Mouse (Mus musculus): ENCODE results near the gene Etv3.

Etv3 gene

GRCm38 (mm10) chr3:87560156-87560555 lies 34.9 kb downstream of the Etv3 start:
- no peak for DNase-seq

DNA sequence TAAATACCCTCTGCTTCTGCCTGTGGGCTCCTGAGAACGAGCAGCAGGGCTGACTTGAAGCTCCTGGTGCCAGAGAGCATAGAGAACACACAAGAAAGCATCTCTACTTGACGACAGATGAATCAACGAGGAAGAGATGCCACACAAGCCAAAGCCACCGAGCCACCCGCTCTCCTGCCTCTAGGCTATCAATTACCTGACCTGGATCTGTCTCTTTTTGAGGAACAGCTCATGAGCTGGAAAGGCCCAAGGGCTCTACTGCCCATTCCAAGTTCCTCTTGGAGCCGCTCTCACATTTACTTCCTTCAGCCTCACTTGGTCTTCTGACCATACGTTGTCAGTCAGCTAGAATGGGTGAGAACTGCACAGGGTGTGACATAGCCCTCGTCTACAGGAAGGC lies 36.2 kb downstream of the Etv3 start:
- no peak for DNase-seq

DNA sequence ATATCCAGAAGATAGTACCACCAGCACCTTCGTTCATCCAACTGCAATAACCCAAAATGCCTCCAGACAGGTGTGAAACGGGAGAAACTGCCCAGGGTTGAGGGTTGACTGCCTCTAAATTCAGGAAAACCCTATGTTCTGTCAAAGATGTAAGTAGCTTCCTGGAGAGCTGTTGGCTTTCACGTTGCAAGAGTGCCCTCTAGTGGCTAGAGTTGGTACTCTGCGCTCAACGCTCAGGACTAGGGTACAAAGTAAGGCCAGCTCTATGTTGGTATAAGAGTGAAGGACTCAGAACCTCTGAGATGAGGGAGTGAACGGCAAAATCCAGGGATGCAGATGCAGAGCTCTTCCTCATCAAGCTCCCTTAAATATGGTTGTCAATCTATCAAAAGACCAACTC lies 37.2 kb downstream of the Etv3 start:
- peak; percentile 79 to 83 for DNase-seq

DNA sequence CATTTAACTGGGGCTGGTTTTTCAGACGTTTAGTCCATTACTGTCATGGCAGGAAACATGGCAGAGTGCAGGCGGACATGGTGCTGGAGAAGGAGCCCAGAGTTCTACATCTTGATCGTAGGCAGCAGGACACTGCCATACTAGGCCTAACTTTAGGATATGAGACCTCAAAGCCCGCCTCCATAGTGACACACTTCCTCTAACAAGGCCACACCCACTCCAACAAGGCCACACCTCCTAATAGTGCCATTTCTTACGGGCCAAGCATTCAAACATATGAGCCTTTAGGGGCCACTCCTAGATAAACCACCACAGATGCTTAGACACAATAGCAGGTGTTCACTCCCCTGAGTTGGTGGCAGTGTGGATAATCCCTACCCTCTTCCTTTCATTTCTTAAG lies 38.3 kb downstream of the Etv3 start:
- no peak for DNase-seq

DNA sequence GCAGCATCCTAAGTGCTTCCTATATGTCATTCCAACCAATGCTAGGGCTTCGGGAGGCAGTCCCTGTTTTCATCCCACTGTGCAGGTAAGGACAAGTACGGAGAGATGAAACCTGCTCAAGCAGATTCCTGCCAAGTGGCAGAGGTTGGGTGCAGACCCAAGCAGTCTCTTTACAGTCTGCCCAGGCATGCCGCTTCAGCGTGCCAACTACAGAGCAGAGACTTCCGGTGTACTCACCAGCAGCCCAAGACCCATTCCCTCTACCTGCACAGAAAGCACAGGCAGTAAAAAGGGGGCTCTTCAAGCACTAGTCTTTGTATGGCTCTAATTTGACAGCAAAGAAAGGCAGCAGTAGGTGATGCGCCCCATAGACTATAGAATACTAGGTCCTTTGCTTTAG lies 40.4 kb downstream of the Etv3 start:
- no peak for DNase-seq

GRCm38 (mm10) chr3:87566066-87566465 lies 40.9 kb downstream of the Etv3 start:
- peak; percentile 18 to 23 for DNase-seq

DNA sequence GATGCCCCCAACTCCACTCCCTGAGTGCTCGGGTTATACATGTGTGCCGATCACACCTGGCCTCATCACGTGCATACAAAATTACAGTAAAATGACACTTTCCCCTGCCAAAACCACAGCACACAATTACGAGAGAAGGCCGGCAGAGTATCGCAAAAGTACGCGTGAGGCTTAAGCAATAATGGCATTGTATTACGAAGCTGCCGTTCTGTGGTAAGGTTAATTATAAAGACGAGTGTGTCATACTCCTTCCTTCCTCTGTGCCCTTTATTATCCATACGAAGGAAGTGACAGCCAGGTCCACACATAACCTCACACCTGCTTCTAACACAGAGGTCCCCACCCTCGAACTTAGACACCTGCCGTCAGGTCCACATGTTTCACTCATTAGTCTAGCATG lies 42.3 kb downstream of the Etv3 start:
- no peak for DNase-seq

GRCm38 (mm10) chr3:87568681-87569080 lies 43.5 kb downstream of the Etv3 start:
- DNase-seq = no peak

- DNase-seq = no peak
Observed at GRCm38 (mm10) chr3:87575766-87576165, 50.6 kb downstream of the Etv3 start.

- DNase-seq = no peak
Observed at GRCm38 (mm10) chr3:87582259-87582658, 57.1 kb downstream of the Etv3 start.
